Mouse (Mus musculus) bone marrow macrophage, adult 2 months (primary cell): ENCODE data around the gene D330045A20Rik. TPM values are rescaled to one million over a fixed set of nuclear protein-coding genes. Genes with fewer than 3 reads are reported as not detected.

ENCODE experiments used
- H3K27ac ChIP-seq: 2 replicates; pipeline ENCODE4 v1.5.1; 2012; ENCODE audit warnings: low read depth, low read length; ENCODE audit not compliant: insufficient read depth
- H3K4me1 ChIP-seq: 2 replicates; pipeline ENCODE4 v1.6.1; 2012; ENCODE audit warnings: low read length; ENCODE audit not compliant: control insufficient read depth, insufficient read depth
- H3K4me3 ChIP-seq: 2 replicates; pipeline ENCODE4 v1.5.1; 2012; ENCODE audit warnings: mild to moderate bottlenecking, low read length, moderate library complexity; ENCODE audit not compliant: insufficient read depth
- CTCF ChIP-seq: IDR thresholded peaks from 2 replicates; pipeline ENCODE4 v1.5.1; 2012; ENCODE audit warnings: low read depth, mild to moderate bottlenecking, low read length, moderate library complexity
- POLR2A ChIP-seq: IDR thresholded peaks from 2 replicates; pipeline ENCODE4 v1.6.1; 2012; ENCODE audit warnings: mild to moderate bottlenecking, low read depth, low read length, borderline replicate concordance
- polyA plus RNA-seq: library from polyadenylated mRNA; stranded (reverse); fragments of >200 nt; gene quantifications from 2 replicates; pipeline ENCODE4 v1.2.4, GENCODE M21; 2012; ENCODE audit not compliant: missing spikeins, insufficient read depth, insufficient read length

The D330045A20Rik gene
- polyA plus RNA-seq, 1 experiment, result 4.7 TPM

- no peak for TF ChIP-seq CTCF
- no peak for TF ChIP-seq POLR2A
- H3K4me3 ChIP-seq, result no peak overlapping the region
- no peak overlapping the region for H3K27ac ChIP-seq
- no peaks in the 10 kb centered on the region for H3K4me1 ChIP-seq
Measured at GRCm38 (mm10) chrX:139525724-139526123, 45.6 kb downstream of the D330045A20Rik start.

DNA sequence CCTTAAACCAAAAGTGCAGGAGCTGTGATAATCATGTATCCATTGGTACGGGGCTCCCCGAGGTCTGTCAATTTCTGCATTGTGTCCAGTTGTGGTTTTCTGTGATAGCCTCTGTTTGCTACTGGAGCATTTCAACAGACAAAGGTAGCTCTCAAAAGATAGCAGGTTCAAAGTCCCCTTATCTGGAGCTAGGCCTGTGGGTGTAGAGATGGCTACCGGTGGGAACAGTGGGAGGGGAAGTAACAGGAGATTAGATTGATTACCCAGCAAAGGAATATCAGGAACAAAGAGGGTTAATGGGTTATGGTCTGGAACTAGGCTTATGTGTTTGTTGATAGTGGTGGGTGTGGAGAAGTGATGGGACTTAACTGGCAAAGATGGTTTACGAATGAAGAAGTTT, 46.8 kb downstream of the D330045A20Rik start:
- Histone ChIP-seq H3K4me3 (no peak overlapping the region), H3K27ac (no peak overlapping the region), H3K4me1 (no peaks in the 10 kb centered on the region)
- TF ChIP-seq POLR2A, result no peak
- TF ChIP-seq CTCF, result no peak

DNA sequence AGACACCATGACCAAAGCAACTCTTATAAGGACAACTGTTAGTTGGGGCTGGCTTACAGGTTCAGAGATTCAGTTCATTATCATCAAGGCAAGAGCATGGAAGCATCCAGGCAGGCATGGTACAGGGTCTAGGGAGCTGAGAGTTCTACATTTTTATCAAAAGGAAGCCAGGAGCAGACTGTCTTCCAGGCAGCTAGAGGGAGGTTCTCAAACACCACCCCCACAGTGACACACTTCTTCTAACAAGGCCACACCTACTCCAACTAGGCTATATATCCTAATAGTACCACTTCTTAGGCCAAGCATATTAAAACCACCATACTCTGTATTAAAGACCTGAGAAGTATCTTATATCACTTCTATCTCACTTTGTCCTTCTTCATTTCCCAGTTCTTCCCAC, 49.5 kb downstream of the D330045A20Rik start:
- Histone ChIP-seq H3K27ac (no peak overlapping the region), H3K4me1 (no peaks in the 10 kb centered on the region), H3K4me3 (no peak overlapping the region)
- TF ChIP-seq CTCF, result no peak
- TF ChIP-seq POLR2A, result no peak

- H3K4me1 ChIP-seq, result peaks cover 6% of the 10 kb centered on the region
- H3K27ac ChIP-seq, result no peak overlapping the region
- H3K4me3 ChIP-seq, result no peak overlapping the region
- TF ChIP-seq POLR2A, result no peak
- no peak for TF ChIP-seq CTCF
Measured at GRCm38 (mm10) chrX:139532293-139532692, 52.1 kb downstream of the D330045A20Rik start.

DNA sequence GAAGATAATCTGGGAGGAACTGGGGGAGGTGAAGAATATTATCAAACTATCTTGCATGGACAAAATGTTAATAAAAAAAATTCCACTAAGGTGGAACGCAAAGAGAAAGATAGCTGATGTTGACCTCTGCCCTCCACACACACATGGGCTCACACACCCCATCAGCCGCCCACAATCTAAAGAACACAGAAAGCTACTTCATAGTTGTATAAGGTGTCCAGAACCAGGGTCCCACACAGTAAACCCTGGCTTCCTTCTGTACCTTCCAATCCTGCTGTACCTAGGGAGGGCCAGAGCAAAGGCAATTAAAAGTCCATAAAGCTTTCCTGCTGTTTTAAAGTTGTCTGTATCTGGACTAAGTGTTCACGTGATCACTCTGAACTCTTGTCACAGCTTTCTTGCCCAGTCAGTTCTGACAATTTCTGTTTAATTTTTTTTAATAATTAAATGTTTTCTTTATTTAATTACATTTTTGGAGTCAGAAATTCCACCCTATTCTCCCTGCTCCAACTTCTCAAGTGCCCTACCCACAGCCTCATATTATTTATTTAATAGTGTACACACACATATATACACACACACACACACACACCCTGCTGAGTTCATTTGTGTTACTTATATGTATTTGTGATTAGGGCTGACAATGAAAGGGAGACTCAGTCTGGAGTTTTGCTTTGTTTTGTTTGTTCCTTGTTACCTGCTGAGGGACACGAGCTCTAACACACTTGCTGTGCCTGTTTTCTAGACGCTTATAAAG, 57.7 kb downstream of the D330045A20Rik start:
- no peak for TF ChIP-seq CTCF
- no peak for TF ChIP-seq POLR2A
- no peak overlapping the region for H3K27ac ChIP-seq
- peaks cover 6% of the 10 kb centered on the region for H3K4me1 ChIP-seq
- H3K4me3 ChIP-seq, result no peak overlapping the region

- TF ChIP-seq POLR2A, result no peak
- TF ChIP-seq CTCF, result no peak
- no peak overlapping the region for H3K27ac ChIP-seq
- no peaks in the 10 kb centered on the region for H3K4me1 ChIP-seq
- H3K4me3 ChIP-seq, result no peak overlapping the region
Measured at GRCm38 (mm10) chrX:139543726-139544125, 63.6 kb downstream of the D330045A20Rik start.

DNA sequence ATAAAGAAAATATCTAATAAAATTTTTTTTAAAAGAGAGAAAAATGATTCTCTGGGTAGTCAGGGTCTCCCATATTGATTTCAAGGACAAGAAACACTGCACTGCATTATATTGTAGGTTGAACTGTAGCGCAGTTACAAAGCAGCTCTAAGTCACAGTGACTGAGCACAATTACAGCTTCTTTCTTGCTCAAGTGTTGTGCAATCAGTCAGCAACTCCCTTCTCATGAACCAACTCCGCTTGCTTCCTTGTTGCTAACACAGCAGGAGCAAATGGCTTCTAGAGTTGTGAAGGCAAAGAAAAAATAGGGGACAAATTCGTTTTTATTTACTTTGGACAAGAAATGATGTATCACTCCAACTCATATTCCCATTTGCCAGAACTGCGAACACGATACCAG, 70.3 kb downstream of the D330045A20Rik start:
- TF ChIP-seq CTCF, result no peak
- H3K27ac ChIP-seq, result peak overlapping the region; percentile 79

DNA sequence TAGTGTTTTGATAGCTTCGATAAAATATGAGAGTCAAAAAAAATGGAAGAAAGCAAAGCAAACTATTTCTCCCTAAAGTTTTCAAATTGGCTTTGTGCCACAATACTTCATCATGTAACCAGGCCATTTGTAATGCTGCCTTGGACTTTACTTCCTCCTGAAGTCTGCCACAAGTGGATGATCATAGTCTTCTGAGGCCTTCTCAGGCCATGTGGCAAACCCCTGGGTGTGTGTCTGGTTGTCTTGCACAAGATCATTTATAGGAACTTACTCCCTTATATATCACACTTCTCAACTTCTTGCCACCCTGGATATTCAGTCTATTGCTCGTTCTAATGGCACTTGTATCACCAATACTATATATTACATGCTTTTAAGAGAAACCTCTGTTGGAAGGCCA, 71.9 kb downstream of the D330045A20Rik start:
- H3K4me1 ChIP-seq, result peaks cover 3% of the 10 kb centered on the region
- TF ChIP-seq CTCF (no peak), POLR2A (no peak)
- no peak overlapping the region for H3K4me3 ChIP-seq

More for the DNA sequence above, 70.3 kb downstream of the D330045A20Rik start:
- Histone ChIP-seq H3K4me1 (peaks cover 3% of the 10 kb centered on the region), H3K4me3 (no peak overlapping the region)

GRCm38 (mm10) chrX:139562255-139562924, 82.2 kb downstream of the D330045A20Rik start:
- no peak for TF ChIP-seq CTCF
- no peak for TF ChIP-seq POLR2A
- Histone ChIP-seq H3K27ac (no peak overlapping the region), H3K4me3 (no peak overlapping the region), H3K4me1 (no peaks in the 10 kb centered on the region)

More for the DNA sequence above, 71.9 kb downstream of the D330045A20Rik start:
- H3K27ac ChIP-seq, result peak overlapping the region; percentile 67

- TF ChIP-seq CTCF (no peak), POLR2A (no peak)
- no peak within 1 kb of the TSS for H3K4me3 ChIP-seq
- H3K27ac ChIP-seq, result no peak within 1 kb of the TSS
- H3K4me1 ChIP-seq, result no peaks in the 10 kb centered on the region
Measured at GRCm38 (mm10) chrX:139562925-139563461, 82.8 kb downstream of the D330045A20Rik start, which contains the start of gene Rnf128. TSS of gene Rnf128 (plus strand) at chrX:139563316.
